Mouse (Mus musculus): ENCODE results near the gene Eva1c.

Eva1c gene

DNA sequence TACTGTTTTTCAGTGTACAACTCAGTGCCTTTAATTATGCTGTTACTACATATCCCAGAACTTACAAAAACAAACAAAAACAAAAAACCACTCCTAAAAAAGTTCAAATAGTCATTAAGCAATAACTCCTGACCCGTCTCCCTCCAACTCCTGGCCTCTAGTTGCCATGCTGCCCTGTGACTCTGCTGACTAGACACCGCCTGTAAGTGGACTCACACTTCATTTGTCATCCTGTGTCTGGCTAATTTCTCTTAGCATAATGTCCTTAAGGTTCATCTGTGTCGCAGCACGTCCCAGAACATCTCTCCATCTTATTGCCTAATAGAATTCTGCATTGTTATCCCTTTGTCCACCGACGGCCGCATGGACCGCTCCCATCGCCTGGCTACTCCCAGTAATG lies 979 bp downstream of the Eva1c start:
- DNase-seq: no peak

DNA sequence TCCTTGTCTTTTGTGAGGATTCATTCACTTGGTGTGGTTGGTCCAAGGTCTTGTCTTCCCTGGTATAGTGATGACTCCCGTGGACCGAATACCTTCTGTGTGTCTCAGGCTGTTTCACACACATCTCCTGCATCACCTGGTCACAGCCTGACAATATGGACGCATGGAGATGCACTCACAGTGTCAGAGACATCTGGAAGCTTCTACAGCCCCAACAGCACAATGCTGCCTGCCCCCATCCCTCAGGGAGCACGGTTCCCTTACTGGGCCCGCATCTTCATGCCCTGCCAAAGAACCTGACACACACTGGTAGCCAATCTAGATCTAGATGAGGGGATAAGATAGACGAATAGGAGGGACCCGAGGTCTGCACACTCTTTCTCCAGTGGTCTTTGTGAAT lies 2.6 kb downstream of the Eva1c start:
- no peak for DNase-seq

DNA sequence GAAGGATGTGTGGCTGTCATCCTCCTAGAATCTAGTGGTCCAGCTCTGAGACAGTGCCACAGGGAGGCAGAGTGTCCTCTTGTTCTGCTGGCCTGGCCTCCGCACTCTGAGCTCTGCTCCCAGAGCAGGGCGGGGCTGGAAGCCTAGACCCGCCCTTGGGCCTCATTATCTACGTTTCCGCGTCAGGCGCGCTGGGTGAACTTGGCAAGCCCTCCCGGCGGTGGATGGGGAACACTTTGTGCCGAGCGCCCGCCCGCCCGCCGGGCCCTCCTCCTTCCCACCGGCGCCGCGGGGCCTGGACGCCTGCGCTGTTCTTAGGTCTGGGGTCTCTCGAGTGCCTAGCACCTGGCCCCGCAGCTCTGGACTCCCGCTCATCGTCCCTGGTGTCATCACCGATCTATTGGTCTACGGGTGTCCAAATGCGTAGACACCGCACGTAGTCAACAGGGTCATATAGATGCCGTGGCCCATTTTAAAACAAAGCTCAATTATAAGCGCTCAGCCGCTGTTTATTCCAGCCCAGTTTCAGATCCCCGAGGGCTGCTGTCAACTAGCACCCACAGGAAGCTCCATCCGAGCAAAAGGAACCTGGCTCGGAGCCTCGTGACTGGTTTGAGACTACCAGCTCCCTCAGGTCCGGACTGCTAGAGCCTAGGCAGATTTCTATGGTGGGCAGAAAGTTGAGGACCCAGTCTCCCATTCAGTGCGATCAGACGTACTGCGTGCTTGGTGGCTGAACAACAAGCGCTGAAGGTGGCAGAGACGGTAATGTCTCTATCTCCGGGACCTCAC lies 3.6 kb downstream of the Eva1c start:
- DNase-seq: peak; percentile 92

DNA sequence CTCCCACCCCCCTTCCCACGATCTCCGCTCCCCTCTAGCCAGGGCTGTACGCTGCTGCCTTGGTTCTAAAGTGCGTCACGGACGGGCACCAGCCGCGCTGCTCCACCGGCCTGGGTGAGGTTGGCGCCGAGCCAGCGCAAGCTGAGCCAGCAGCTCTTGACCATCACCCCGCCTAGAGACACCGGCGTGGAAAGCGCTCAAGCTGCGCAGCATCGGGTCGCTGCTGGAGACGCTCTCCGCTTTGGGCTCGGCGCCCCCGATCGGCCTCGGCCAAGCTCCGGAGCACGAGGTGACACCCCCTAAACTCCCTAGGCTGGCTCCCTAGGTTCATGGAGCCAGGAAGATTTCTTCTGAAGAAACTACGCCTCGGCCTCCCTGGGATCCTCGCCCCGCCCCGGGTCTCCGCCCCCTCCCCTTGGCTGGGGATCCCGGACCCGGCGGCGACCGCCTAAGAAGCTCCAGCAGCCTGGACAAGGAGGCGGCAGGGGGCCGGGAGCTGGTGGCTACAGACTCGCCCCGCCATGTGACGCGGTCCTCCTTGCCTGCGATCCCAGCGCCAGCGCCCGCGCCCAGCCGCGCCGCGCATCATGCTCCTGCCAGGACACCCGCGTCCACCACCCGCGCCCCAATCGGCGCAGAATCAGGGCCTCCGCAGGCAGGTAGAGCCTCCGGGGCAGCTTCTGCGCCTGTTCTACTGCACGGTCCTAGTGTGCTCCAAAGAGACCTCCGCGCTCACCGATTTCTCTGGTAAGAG lies 4.3 kb downstream of the Eva1c start:
- DNase-seq: peak; percentile 72

DNA sequence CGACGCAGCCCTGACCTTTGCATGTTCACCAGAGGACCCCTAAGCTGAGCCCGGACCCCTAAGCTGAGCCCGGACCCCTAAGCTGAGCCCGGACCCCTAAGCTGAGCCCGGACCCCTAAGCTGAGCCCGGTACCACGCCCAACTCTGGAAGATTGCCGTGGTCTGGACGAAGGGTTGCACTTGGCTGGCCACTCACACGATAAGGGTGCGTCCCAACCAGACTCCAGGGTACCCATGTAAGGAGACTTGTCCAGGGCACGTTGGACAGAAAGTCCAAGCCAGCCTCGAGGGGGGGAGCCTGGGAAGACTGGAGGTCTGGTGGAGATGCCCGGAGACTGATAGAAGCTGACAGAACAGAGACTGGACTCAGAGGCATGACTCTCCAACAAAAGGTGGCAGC lies 5.2 kb downstream of the Eva1c start:
- DNase-seq: no peak

DNA sequence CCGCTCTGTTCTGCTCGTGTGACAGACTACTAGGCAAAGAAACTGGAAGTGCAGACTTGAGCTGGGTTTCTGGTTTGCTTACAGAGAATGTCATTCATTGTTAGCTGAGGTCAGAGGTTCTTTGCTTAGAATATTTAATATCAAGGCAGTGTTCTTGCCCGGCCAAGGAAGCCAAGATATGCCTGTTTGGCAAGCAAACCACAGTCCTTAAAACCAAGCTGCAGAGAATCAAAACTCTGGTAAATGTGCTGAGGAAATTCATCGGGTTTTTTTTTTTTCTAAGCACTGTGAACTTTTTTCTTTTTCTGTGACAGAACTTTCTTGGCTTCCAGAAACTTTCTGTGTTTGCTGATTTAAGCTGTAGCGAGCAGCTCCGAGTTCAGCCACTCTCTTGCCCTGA lies 6.0 kb downstream of the Eva1c start:
- no peak for DNase-seq

DNA sequence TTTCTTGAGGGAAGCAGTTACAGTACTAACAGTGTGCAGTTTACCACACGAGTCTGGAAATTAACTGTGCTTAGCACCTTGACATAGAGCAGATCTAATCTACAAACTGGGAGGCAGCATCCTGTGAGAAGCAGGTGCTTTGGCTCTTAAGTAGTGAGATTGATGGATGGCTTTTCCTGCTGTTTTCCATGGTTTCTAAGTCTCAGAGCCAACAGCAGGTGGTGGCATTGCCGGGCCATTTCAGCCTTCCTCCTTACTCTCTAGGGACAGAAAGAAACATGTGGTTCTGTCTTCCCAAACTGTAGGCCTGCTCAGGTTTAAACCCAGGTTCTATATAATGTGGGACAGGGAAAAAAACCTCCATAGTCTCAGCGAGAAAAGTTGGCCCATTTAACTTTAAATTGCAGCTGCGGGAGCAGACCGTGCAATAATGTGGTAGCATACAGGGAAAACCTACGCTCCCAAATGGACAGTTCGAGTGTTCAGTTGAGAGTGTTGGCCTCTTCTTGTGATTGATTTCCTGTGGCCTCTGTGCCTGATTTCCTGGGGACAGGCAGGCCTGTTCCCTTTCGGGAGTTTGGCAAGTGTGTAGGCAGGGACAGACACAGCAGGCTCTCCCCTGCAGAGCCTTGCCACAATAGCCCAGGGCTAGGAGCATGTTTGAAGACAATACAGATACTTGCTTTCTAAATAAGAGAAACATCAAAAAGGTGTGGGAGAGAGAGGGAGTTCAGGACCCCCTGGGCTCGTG lies 6.7 kb downstream of the Eva1c start:
- DNase-seq: no peak

DNA sequence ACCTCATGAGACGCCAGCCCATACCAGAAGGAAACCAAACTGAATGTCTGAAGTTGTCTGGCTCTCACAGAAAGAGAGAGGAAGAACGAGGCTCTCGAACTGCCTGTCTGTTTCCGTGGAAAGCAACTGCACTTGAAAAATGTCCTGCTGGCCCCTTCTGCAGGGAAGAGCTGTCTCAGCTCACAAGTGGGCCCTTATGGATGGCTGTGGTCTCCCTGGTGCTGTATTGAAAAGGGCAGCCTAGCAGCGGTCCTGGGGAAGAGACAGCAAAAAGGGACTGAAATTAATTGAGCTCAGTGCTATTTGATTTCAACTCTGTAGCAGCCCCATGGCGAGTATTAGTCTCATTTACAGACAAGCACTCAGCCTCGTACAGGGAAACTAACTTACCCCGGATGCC lies 10.9 kb downstream of the Eva1c start:
- no peak for DNase-seq

DNA sequence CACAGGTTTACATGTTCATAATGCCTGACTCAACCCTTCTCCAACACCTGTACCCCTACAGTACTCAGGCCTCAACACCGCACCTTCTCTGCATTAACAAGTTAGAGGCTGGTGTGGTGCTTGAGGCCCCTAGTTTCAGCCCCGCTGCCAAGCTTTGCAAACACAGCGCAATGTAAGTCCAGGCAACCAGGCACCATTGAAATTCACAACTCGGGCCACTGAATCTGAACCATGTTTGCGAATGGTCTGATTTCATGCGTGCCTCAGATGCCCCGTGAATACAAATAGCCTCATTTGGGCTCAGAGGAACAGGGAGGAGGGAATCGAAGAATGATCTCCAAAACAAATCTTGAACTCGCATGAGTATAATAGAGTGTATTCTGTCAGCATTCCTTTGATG lies 15.6 kb downstream of the Eva1c start:
- DNase-seq: no peak

DNA sequence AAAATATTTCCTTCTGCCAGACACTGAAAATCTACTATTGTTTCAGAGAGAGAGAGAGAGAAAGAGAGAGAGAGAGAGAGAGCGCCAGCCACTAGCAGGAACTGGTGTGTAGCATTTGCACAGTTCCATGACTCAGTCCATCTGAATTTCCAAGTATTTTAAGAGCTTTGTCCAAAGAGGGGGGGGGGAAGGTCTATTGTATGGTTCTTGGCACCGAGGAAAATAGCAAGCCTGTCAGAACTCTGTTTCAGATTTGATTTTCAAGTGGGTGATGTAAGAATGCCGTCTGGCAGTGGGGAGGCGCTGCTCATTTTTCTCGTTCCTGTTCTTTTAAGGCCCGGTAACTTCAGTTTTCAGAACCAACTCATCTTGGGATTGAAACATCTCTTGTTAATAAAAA lies 18.5 kb downstream of the Eva1c start:
- no peak for DNase-seq

DNA sequence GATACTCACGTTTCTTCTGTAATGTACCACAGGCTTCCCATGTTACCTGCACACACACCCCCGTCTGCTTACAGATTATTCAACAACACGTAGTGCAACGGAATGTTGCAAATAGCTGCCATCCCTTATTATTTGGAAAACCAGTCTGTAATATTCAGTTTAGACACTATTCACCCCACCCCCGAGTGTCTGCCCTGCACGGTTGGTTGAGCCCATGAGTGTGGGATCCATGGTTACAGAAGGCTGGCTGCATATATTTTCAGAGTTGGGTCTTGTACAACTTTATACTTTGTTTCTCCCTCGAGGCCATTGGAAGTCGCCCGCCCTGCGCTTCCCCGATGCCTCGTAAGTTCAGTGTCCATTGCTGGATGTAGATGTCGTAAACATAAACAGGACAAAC lies 19.1 kb downstream of the Eva1c start:
- DNase-seq: no peak

DNA sequence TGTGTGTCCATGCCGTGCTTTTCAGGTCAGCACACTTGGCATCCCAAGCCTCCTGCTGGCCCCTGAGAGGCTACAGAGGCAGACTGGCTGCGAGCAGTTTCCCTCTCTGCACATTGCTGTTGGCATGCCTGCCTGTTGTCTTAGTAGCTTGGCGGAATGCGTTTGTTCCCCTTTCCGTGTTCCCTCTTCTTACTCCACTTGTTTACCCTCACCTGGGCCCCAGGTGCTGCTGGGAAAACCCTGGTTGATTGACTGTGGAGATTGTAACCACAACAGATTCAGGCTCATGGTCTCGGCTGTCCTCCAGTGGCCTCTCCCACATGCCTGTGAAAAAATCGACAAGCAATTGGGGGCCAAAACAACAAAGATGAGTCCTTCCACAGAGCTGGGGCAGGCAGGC lies 22.2 kb downstream of the Eva1c start:
- no peak for DNase-seq

DNA sequence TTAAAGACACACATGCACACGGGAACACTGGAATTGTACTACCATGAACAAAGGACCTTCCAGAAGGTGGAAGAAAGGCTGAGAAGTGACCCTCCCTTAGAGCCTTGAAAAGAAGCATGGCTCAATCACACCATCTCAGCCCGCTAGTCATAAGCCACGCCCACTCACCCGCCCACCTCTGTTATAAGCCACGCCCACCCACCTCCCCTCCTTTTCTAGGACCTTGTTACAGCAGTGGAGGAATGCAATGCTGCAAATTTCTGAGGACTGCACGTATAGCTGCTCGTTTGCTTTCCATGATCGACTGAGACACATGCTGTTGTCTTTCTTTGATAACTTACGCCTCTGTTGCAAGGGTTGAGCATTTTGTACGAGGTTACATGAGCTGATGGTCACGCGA lies 22.7 kb downstream of the Eva1c start:
- peak; percentile 46 for DNase-seq

DNA sequence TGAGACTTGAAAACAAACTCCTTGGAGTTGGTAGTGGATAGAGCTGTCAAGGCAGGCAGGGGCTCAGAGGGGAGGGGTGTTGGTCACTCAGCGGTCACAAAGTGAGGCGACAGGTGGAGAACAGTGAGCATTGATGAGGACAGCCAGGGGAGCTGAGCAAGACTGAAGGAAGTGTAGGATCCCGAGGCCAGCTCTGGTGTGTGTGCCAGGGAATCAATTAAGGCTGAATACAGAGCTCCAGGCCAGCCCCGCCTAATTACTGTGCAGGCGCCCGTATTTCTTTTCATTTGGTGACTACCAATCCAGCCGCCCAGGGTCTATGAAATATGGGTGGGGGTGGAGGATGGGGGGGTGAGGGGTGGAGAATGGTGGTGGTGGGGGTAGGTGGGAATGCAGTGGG lies 24.4 kb downstream of the Eva1c start:
- no peak for DNase-seq

DNA sequence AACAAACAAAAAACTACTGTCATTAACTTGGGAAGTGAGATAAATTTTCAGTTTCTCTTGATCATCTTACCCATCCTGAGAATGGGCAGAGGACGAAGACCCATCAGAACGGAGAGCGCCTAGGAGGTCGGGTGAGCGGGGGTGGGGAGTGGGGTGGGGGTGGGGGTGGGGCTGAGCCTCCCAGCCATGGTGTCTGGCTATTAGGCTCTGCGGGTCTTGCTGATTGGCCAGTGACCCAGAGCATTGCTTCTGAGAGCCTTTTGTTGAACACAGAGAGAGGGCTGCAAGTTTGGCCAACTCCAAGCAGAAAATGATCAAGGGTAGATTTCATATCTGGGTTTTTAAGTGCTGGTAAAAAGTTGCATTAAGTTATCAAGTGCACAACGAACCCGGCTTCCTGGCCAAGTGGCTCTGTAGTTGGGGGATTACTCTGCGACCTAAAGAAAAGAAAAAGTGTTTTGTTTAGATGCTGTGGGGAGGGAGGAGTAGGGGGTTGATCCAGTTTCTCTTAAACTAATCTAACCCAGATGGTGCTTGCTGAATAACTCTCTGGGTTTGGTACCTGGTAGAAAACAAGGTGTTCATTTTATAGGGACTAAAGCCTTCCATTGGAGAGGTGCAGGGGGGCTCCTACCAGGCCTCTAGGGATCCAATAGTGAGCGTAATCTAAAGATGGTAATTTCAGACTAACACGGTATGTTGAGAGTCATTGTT lies 25.3 kb downstream of the Eva1c start:
- DNase-seq: no peak

DNA sequence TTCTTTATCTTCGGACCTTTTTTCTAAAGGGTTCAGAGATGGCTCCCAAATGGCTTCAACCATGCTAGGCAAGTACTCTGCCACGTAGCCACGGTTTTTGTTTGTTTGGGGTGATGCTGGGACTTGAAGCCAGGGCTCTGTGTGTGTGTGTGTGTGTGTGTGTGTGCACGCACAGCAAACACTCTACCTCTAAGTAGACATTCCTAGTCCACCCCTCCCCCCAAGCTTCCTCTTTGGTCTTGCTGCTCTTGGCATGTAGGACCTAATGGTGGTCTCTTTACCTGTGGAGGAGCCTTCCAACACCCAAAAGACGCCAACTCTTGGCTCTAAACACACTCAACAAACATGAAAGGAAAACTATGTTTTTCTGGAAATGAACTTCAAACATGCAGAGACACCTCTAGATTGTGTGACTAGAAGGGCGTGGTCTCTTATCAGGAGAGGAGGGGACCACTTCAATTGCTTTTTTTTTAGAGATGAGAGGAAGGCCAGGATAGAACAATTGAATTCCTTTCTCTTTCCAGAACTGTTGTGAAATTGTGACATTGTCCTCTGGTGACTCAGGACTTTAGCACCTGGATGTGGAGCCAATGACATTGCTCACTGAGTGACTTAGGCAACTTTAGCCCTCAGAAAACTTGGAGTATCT lies 30.2 kb downstream of the Eva1c start:
- DNase-seq: no peak

DNA sequence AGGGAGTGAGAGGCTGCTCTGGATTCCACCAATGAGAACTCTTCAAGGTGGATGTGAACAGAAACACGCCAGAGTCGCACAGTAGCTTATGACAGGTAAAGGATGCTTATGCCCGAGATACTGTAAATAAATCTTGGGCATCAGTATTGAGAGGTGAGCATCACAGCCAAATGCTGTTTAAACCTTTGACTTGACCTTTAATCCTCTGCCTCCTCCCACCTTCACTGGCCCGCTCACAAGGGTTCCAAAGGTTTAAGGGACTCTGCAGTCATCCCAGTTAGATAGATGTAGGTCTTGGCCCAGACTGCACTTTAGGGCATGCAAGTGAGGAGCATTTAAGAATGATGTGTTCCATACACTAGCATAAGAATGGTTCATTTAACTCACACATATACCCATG lies 31.7 kb downstream of the Eva1c start:
- no peak for DNase-seq

DNA sequence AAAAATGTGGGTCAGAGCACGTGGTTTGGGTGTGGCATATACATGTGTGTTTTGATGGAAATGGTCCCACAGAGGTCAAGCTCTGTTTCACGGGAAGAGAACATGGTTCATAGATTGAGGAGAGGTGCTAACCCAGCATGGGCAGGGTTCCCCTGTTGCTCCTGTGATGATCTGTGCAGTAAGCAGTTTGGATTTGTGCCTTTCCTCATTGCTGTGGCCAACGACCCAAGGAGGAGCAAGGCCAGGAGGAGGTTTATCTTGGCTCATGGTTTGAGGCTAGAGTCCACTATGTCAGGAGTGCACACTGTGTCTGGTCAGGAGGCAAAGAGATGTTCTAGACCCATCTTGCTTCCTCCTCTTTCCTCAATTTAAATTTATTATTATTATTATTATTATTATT lies 36.5 kb downstream of the Eva1c start:
- no peak for DNase-seq

DNA sequence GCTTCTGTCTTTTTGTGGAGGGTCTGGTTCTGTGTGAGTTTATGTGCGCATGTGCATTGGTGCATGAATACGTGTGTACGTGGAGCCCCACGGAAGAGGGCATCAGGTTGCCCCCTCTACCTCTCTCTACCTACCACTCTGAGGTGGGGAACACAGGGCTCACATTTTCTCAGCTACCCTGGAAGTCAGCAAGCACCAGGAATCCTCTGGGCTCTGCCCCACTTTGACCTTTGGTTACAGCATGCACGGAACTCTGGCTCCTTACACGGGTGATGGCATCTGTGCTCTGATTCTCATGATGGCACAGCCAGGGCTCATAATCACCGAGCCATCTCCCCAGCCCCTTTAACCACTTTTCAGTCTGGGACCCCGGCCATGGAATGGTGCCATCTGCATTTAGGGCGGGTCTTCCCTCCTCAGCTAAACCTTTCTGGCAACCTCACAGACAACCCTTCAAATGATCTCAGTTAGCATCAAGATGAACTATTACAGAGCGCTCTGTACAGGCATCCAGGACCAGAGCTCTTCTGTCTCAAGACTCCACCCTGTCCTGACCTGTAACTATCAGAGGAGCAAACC lies 37.0 kb downstream of the Eva1c start:
- DNase-seq: no peak

DNA sequence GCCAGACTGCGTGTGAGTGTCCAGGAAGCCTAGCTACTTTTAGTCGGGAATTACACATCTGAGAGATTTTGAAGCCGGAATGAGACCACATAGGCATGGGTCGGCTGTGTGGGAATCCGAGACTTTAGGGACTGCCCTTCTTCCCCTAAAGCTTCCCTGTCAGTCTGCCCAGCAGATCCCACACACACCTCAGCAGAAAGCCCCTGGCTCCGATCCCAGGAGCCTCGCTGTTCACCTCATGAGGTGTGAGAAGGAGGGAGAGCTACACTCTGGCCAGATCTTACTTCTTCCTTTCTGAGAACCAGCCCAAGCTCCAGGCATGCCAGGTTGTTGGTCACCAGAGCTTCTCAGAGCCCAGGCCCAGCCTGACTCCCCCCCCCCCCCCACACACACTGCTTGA lies 38.2 kb downstream of the Eva1c start:
- DNase-seq: no peak

DNA sequence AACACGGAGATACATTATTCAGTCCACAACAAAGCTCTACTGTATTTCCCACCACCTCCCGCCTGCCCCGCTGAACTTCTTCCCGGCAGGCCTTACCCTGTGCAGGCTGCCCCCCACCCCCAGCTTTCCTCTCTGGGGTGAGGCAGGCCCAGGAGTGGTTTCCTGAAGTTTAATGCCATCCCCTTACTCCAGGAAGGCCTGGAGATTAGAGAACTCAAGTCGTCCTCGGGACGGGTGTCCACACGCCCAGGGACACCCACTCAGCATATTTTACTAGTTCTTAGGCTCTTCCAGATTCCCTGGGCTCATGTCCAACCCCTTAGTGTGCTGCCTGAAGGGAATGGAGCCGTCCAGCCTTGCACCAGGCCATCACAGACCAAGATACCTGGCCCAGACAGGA lies 39.1 kb downstream of the Eva1c start:
- DNase-seq: peak; percentile 15

DNA sequence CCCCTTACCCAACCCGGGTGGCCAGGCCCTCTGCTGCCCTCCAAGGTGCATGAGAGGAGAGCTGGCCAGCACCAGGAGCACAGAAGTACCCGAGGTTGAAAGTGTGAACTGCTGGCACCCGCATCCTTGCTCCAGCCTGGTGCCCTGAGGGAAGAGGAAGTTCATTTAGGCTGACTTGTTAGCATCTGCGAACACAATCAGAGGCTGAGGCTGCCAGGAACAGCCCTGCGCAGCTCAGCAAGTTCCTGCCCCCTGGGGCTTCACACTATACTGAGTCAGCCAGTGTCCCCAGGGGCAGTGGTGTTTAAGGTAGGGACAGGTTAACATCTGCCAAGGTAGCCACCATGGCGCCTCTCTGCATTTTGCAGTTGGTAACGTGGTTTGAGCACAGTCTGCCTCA lies 41.6 kb downstream of the Eva1c start:
- no peak for DNase-seq
